Mouse (Mus musculus) retina, adult 2 months (tissue): Measurements from ENCODE around the gene Pbx4.

ENCODE experiments used
- DNase-seq: peaks from one replicate; pipeline ENCODE4 v3.0.0-alpha.2; 2012; ENCODE audit warnings: low read depth, low spot score

Gene Pbx4

DNA sequence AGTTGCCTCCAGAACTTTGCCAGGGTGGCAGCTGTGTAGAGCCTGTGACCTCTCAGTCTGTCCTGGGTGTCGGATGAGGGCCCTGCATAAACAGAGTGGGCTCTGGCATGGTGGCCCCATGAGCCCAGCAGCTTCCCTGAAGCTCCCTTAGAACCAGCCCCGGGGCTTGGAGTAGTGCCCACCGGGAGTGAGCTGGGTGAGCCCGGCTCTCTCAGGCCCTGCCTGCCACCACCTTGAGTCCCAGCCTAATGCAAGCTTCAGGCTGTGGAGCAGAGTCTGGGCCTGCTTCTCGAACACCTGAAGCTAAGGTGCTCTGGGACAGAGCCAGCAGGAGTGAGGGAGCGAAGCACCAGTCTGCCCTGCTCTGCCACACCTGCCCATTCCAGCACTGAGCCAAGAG lies 38.6 kb downstream of the Pbx4 start:
- no peak for DNase-seq

DNA sequence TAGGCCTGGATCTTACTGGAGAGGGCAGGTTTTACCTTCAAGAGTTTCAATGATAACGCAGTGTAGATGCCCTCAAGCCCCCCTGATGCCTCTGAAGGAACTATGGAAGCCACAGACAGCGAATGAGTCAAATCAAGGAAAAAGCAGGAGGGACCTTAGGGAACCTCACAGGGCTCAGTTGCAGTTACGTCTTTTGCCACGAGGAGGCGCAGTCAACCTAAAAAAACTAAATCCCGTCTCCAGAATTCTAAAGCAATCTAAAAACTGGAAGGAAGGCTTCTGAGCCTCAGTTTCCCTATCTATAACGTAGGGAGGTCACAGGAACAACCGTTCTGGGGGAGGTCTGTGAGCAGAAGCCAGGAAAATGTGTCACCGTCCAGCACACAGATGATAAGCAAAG lies 41.9 kb downstream of the Pbx4 start:
- peak; percentile 34 for DNase-seq

DNA sequence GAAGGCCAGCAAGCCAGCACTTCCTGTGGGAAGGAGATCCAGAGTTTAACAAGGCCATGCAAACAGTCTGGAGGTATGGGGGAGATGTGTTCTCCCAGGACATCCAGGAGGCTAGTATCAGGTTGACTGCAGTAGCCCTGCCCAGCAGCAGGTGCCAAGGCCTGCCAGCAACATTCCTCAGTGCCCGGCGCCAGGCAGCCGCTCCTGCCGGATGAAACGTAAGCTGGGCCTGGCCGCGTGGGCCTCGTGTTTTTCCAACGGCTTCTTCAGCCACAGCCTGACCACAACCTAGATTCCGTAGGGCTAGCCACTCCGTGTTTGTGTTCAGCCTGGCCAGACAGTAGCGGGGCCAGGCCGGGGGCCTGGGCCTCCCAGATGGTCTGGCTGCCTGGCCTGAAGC lies 42.4 kb downstream of the Pbx4 start:
- DNase-seq: no peak

DNA sequence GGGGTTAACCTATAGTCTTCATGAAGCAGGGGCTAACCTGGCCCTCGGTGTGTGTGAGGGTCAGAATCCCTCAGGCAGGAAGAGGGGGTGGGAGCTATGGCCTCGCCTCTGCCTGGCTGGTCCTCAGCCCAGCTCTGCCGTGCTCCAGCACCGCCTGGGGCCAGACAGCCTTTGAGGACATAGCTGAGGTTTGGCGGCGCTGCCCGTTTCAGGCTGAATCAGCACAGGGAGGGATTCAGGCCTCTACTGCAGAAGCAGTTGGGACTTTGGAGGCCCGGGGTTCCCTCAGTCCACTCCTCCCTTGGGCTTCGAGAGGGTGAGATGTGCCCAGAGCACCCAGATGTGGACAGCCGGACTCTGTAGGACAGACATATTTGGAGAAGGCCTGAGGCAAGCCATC lies 43.8 kb downstream of the Pbx4 start:
- DNase-seq: no peak

DNA sequence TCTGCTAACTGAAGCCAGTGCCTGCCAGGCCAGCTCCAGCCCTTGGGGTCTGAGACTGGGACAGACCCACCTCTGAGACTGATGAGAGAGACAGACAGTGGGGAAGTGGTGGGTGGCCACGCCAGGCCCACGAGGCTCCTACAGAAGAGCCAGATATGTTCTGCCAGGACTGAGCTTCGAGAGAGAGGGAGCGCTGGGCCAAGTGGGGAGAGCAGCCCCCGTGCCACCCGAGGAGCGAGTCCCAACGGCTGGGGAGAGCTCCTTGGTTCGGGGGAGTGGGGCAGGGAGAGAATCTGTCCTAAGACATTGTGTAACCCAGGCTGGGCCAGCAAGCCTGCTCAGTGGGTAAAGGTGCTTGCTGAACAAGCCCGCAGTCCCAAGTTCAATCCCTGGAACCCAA lies 44.7 kb downstream of the Pbx4 start:
- no peak for DNase-seq

DNA sequence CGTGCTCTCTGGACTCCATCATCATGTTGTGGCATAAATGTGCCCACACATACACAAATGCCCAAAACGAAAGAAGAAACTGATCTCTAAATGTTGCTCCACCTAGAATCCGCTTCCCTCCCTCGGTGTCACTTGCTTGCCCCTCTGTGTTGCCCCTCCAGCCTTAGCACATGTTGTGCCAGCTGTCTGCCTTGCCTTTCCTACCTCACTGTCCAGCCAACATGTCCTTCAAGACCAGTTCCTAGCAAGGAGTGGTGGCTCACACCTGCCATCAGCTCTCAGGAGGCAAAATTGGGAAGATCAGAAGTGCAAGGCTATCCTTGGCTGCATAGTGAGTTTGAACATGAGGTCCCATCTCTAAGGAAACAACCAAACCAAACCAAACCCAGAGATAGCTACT lies 45.1 kb downstream of the Pbx4 start:
- DNase-seq: no peak

DNA sequence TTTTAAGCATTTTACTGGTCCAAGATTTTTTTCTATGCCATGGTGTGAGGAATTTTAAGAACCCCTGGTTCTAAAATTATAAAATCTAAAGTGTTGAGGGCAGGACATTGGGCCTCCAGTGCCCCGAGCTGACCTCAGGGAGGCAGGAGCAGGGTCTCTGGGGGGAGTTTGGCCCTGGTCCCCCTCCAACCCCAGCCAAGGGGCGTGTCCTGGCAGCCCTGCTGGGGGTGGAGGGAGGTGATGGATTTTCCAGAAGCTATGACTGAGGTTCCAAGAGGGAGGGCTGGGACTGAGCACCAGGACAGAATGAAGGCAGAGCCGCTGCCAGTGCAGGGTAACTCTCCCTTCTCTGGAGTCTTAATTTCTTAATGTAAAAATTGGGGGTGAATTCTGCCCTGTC lies 45.7 kb downstream of the Pbx4 start:
- no peak for DNase-seq

DNA sequence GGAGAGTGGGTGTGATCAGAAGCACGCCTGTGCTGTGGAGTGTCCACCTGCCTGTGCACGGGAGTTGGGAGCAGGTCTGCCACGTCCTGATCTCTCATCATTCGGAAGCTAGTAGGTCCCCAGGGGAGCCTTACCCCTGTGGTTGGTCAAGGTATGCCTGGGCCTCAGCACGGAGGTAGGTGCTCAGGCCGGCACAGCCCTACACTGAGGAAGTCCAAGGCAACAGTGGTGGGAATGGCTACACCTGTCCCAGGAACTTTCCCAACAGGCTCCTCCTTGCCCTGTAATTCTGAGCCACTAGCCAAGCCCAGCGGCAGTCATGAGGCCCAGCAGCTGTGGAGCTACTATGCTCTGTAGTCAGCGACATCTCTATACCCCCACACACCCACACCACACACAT lies 47.4 kb downstream of the Pbx4 start:
- no peak for DNase-seq

DNA sequence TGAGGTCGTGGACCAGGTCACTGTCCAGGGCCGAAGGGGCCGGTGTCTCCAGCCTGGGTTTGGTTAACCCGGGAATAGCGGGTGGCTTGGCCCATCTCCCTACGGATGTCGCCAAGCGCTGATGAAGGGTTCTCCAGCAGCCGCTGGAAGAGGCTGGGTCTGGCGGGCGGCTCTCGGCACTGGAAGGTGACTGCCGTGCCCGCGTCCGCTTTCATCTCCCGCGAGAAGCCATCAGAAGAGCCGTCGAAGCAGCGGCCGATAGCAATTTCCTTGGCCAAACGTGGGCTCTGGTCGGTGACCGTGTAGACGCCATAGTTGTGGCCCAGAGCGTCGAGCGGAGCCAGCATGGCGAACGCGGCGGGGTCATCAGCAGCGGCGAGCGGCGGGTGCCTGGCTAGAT lies 48.5 kb downstream of the Pbx4 start:
- DNase-seq: no peak

DNA sequence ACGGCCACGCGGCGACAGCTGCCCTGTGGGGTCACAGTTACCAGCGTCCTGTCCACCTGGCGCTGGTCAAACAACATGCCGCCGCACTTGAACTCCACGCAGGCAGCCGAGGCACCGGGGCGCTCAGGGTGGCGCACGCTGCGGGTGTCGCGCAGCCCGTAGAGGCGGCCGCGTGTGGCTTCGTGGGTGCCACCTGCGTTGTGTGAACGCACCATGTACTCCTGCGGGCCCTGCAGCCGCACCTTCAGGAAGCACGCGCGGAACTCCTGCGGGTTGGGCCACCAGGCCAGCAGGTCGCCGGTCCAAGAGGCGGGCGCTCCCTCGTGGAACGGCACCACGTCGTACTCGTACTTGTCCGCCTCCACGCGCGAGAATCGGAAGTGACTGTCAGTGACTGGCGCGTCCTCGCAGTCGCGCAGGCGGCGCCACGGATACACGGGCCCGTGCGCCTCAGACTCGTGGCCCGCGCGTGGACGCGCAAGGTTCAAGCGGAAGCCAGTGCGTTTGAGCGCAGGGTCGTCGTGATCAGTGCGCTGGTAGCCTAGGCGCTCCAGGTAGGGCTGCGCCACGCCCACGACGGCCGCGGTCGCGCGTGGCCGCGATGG lies 49.1 kb downstream of the Pbx4 start:
- DNase-seq: no peak

DNA sequence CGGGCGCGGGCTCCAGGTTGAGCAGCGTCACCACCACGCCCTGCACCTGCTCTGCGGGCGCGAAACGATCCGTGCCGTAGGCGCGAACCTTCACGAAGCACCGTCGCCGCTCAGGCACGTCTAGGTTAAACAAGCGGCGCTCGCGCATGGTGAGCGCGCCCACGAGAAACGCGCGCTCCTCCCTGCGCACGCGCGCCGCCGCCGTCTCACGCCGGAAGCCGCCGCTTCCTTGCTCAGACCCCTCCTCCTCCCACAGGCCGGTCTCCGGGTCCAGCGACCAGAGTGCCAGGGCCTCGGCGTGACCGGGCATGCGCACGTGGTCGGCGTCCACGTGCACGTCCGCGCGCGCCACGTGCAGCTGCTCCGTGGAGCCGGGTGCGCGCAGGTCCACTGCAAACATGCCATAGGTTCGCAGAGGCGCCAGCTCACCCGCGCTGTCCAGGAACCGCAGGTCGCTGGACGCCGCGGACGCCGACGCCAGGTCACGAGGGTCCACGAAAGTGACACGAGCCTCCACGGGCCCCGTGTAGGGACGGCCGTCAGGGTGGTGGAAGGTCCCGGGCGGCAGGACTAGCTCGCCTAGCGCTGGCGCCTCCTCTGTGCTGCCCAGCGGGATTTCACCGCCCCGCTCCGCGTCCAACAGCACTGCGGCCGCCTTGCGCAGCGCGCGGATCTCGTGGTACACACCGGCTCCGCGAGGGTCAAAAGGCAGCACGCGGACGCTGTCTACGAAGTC lies 49.9 kb downstream of the Pbx4 start:
- DNase-seq: no peak

DNA sequence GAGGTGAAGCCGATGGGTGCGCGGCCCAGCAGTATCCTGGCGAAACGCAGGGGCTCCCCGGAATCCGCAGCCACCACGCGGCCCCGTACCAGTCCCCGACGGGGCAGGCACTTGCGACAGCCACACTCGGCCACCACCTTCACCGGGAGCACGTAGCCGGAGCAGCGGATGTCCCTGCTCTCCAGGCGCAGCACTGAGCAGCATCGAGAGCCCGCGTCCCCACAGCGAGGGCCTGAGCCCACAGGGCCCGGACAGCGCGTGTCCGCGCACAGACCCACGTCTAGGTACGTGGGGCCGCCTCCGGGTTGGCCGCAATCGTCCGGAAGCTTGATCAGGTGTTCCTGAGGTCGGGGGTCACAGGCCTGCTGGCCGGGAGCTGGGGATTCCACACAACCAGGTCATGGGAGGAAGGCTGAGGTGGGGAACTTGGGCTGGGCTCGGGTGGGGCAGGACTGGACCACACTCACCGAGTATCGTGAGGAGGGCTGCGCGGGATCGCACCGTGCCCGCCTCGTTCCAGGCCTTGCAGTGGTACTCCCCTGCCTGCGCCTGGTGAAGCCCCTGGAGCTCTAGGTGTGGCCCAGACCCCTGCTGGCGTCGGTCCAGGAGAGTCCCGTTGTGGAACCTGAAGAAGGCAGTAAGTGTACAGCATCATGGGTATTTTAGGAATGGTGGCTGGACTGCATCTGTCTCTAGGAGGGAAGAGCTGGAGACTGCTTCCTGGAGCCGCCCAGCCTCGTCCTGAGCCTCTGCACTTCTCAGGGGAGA lies 50.7 kb downstream of the Pbx4 start:
- DNase-seq: no peak

DNA sequence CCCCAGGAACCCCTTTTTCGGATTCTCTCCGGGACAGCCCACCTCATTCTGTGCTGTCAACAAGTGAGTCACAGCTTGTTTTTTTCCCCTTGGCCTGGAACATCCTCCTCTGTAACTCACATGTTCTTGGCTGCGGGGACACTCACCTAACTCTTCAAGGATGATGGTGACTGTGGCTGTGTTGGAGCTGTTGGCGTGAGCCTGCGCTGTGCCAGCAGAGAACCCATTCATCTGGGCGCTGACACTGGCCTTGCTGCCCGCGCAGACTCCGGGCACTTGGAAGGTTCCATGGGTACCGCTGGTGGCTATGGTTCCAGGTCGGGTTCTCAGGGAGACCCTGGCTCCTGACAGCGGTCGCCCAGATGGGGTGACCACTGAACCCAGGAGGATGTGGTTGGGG lies 51.9 kb downstream of the Pbx4 start:
- DNase-seq: no peak

DNA sequence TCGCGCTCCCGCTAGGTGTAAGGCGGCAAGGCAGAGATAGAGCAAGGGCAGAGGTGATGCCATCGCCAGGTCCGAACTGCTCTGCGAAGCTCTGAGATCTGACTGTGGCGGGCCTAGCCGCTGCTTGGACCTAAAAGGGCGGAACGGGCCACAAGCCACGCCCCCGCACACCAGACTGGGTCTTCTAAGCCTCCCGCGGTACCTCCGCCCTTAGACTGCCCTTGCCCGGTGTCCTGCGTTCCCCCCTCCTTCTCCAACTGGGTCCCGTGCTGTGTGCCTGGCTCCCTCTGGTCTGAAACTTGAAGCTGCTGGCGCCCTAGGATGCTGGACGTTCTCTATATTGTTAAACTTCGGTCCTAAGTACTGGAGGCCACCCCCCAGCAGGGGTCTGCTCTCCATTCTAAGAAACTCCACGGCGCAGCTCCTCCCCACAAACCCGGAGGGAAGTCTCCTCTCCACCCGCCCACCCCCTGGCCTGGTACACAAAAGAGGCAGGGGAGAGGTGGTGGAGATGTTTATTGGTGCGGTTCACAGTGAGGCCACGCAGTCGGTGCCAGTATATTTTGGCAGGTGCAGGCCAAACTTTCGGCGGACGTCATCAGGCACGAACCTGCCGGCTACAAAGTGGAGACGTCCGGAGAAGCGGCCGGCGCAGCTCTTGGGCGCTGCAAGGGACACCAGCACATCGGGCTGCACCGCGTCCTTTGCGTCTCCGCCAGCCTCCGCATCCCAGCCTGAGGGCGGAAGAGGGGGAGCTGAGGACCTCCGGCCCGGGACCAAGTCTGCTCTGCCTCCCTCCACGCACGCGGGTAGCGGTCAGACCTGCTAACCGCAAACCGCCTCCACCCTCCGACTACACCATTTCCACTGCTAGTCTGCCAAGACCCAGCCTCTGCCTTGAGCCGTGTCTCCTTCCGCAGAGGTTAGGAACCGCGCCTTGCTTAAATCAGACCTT lies 55.3 kb downstream of the Pbx4 start, which contains the start of gene Cilp2:
Gene Cilp2, minus strand, starts transcription at position 399 of the 955 bp plus-strand sequence.
- DNase-seq: no peak

DNA sequence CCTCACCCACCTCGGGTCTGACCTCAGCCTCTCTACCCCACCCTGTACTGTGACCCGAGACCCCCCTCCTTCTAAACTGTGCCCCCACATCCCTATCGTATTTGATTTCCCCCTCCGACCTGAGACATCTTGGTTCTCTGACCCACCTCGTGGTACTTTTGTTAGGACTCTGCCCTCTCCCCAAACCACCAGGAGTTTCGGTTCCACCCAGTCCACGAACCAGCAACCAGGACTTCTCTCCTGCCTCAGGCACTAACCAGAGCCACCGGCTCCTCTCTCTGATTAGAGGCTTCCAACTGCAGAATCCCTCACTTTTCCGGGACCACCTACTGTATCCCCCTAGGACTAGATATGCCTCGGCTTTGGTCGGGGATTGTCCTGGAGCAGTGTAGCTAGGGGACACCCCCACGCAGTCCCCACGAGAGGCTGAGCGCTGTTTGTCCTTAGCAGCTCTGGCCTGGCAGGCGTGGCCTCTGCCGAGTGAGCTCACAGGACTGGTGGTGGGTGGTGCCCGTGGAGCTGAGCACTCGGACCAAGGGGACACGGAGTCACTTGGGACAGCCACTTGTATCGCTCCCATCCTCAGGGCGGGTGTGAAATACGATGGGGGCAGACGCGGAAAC lies 56.1 kb downstream of the Pbx4 start:
- no peak for DNase-seq

DNA sequence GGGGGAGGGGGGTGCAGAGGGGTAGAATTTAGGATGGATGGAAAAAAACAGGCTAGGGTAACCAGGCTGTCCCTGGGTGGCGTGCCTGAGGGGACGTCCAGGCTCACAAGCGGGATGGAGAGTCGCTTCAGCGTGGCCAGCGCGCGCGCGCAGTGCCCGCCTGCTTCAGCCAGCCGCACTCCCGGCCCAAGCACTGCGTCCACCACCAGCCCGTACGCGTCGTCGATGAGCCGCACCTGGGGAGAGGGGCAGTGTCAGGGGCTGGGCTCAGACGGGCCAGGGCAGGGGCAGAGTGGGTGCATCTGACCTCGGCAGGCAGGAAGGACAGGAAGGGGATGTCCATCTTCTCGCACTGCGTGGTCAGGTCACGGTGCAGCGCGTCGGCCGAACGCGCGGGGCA lies 56.6 kb downstream of the Pbx4 start:
- no peak for DNase-seq

DNA sequence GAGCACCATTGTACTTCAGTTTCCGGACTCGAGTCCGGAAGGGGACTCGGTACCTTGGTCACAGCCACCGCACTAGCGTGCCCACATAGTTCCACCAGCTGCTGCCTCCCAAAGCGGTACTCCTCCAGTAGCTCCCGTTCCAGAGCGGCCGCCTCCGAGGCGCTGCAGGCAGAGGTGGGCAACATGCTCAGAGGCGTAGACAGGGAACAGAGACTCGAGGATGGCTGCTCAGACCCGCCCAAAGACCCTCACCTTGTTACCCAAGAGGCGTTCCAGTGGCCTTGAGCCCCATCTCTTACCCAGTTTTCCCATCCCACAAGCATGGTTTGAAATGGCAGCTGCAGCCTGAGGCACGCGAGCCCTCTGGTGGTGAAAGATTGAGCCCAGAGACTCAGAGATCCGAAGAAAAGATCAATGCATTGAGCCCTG lies 58.5 kb downstream of the Pbx4 start:
- DNase-seq: no peak

DNA sequence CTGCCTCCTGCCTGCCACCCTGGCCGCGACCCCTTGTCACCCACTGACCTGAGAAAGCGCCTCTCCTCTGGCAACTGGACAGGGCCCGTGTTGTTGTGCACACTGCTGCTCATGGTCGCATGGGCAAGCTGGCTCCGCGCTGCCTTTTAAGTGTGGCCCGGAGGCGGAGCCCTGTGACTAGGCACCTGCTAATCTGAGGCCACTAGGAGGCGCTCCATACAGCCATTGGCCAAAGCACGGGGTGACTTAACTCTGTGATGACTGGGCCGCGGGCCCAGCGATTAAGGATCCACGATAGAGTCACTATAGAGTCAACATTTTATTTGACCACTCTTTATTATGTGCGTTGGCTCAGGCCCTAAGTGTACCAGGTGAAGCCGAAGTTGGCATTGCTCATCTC lies 61.6 kb downstream of the Pbx4 start:
- no peak for DNase-seq

DNA sequence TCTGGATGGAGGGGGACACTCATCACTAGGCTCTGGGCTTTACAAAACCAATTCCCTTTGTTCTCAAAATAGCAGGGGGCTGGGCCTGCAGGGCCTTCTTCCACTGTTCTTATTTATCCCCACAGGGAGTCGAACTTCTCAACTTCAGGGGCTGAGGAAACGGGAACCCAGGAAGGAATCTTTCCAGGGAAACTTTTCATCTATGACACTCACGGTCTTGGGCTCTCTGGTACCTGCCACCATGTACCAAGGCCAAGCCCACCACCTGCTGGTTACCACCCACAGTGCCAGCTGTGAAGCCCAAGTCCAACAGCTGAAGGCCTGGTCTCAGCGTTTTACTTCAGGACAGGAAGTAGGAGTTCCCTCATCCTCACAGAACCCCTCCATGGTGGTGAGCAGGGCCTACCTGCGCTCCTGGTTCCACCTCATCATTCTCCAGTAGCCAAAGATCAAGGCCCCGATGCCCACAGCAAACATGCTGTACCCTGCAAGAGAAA lies 62.6 kb downstream of the Pbx4 start:
- DNase-seq: no peak

DNA sequence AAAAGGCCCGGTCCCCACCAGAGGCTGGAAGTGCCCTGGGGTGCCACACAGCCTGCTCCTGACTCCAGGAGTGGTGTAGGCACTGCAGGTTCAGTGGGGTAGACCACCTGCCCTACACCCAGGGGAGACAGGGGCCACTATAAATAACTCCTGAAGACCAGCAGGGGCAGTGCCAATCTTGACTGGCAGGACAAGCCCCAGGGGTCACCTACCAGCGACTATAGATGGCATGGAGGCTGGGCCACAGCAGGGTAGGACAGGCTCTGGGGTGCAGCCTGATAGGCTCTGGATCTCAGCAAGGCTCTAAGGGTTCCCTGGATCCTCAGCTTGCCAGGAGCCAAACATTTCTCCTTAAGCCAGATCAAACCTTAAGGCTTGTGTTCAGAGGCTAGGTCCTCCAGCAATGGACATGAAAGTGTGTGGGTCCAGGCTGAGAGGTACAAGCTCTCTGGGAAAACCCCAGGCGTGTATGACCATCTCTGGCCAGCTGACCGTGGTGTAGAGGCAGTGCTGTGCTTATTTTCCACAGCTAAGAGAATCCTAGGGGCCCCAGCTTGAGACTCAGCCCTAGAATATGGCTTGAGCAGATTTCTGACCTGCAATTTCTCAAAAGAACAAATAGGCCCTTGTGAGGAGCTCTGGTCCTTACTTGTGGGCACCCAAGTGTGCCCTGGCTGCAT lies 63.6 kb downstream of the Pbx4 start:
- DNase-seq: no peak
